31 mouse cellular contexts compared by ENCODE assay signal in genomic region chr10:40283636-40284035, GRCm38 (mm10).
"Had no signal": no experiment of that assay in that cellular context is flagged by ENCODE, and none has a peak within 500 bp of the region (broad histone marks: within the 10 kb centered on the region; RNA-seq: fewer than 3 reads in every experiment).

No protein-coding gene starts in this region.

- H3K27ac ChIP-seq: limb, embryonic 10.5 days; limb, embryonic 12.5 days; limb, embryonic 13.5 days; limb, embryonic 15.5 days; liver, embryonic 13.5 days; liver, embryonic 14.5 days; liver, embryonic 15.5 days; lung, embryonic 15.5 days; macrophage; midbrain, embryonic 10.5 days; midbrain, embryonic 12.5 days; midbrain, embryonic 13.5 days; midbrain, embryonic 15.5 days; neural tube, embryonic 12.5 days; neural tube, embryonic 13.5 days had no signal

- H3K4me2 ChIP-seq: limb, embryonic 12.5 days; limb, embryonic 13.5 days; limb, embryonic 15.5 days; liver, embryonic 11.5 days; liver, embryonic 13.5 days; liver, embryonic 15.5 days; lung, embryonic 14.5 days; lung, embryonic 15.5 days; midbrain, embryonic 11.5 days; midbrain, embryonic 12.5 days; midbrain, embryonic 13.5 days; midbrain, embryonic 15.5 days; neural tube, embryonic 12.5 days; neural tube, embryonic 13.5 days had no signal

- H3K4me1 ChIP-seq: limb, embryonic 10.5 days; limb, embryonic 12.5 days; limb, embryonic 13.5 days; limb, embryonic 15.5 days; lung, embryonic 15.5 days; midbrain, embryonic 12.5 days; midbrain, embryonic 13.5 days; midbrain, embryonic 15.5 days; neural tube, embryonic 12.5 days; neural tube, embryonic 13.5 days had no signal

- H3K9ac ChIP-seq: limb, embryonic 12.5 days; limb, embryonic 13.5 days; limb, embryonic 15.5 days; liver, embryonic 13.5 days; liver, embryonic 14.5 days; liver, embryonic 15.5 days; liver, postnatal 0 days; lung, embryonic 14.5 days; lung, embryonic 15.5 days; midbrain, embryonic 12.5 days; midbrain, embryonic 13.5 days; midbrain, embryonic 15.5 days; neural tube, embryonic 12.5 days; neural tube, embryonic 13.5 days had no signal

- H3K4me3 ChIP-seq: limb, embryonic 10.5 days; limb, embryonic 12.5 days; limb, embryonic 13.5 days; limb, embryonic 15.5 days; liver, embryonic 13.5 days; liver, embryonic 15.5 days; lung, embryonic 15.5 days; megakaryocyte, embryonic 14.5 days; midbrain, embryonic 10.5 days; midbrain, embryonic 12.5 days; midbrain, embryonic 13.5 days; midbrain, embryonic 15.5 days; myocyte; neural tube, embryonic 12.5 days; neural tube, embryonic 13.5 days had no signal

- DNase-seq: left cerebral cortex, postnatal 4 days; liver; liver, embryonic 13.5 days; liver, postnatal 0 days; lung, adult 18-20 months; lung, adult 2 months; lung, embryonic 14.5 days; lung, postnatal 10 days; lung, postnatal 14 days; lung, postnatal 36 days; lung, postnatal 4 days; midbrain, embryonic 14.5 days had no signal

- H3K9me3 ChIP-seq: limb, embryonic 10.5 days; limb, embryonic 12.5 days; limb, embryonic 13.5 days; limb, embryonic 15.5 days; liver, embryonic 13.5 days; liver, embryonic 15.5 days; lung, embryonic 15.5 days; megakaryocyte, embryonic 14.5 days; midbrain, embryonic 10.5 days; midbrain, embryonic 12.5 days; midbrain, embryonic 13.5 days; midbrain, embryonic 15.5 days; neural tube, embryonic 12.5 days; neural tube, embryonic 13.5 days had no signal

- ATAC-seq: liver, postnatal 0 days; lung, postnatal 0 days had no signal

- H3K36me3 ChIP-seq: midbrain, embryonic 15.5 days had no signal

- H3K27me3 ChIP-seq: limb, embryonic 12.5 days; limb, embryonic 13.5 days; limb, embryonic 15.5 days; liver, embryonic 13.5 days; liver, embryonic 15.5 days; lung, embryonic 15.5 days; megakaryocyte, embryonic 14.5 days; midbrain, embryonic 12.5 days; midbrain, embryonic 13.5 days; midbrain, embryonic 15.5 days; neural tube, embryonic 12.5 days; neural tube, embryonic 13.5 days had no signal
